In genomic region chr13:44449216-44449830, GRCm38 (mm10) we compare ENCODE assay signal across 9 mouse cellular contexts.
DNase-seq lines count a peak whose midpoint lies in the region; ATAC-seq and TF ChIP-seq lines count a peak whose summit lies in the region.
"Had no signal": no experiment of that assay in that cellular context is flagged by ENCODE, and none has a peak within 500 bp of the region (broad histone marks: within the 10 kb centered on the region; RNA-seq: fewer than 3 reads in every experiment).

No protein-coding gene starts in this region.

- WGBS in heart, adult 2 months, result 33% methylated on average over 1 of the region's 1 CpGs
- WGBS in heart, embryonic 10.5 days, result 71% methylated on average over 1 of the region's 1 CpGs

- TF ChIP-seq CTCF in heart, adult 2 months (IDR thresholded peaks at IDR 0.05), result no peak

- H3K9ac ChIP-seq in heart, adult 2 months (ENCODE audit: low read depth, low read length), result no peak overlapping the region
- H3K9ac ChIP-seq: liver, postnatal 0 days had no signal

- H3K36me3 ChIP-seq in heart, adult 2 months (ENCODE audit: control insufficient read depth, insufficient read depth, low read length), result no peaks in the 10 kb centered on the region
- no peaks in the 10 kb centered on the region for H3K36me3 ChIP-seq in heart, embryonic 10.5 days

- H3K79me2 ChIP-seq in heart, adult 2 months (replicated peaks; ENCODE audit: control insufficient read depth, insufficient read depth, low read length), result no peaks in the 10 kb centered on the region

- no peaks in the 10 kb centered on the region for H3K9me3 ChIP-seq in heart, embryonic 10.5 days

- DNase-seq in heart, adult 2 months, result peak; percentile 47 to 66
- no peak for DNase-seq in heart, embryonic 10.5 days (ENCODE audit: low spot score)
- DNase-seq in adrenal gland, postnatal 10 days, result peak; percentile 73
- peak; percentile 39 for DNase-seq in heart, postnatal 25 days (ENCODE audit: low spot score)
- peak; percentile 86 to 94 for DNase-seq in kidney, postnatal 25 days
- no peak for DNase-seq in urinary bladder, adult 18-20 months (ENCODE audit: low spot score in 2 of 2)
- DNase-seq in T-cell, adult 2 months (ENCODE audit: low spot score), result no peak
- DNase-seq: liver, postnatal 0 days had no signal

- no peaks in the 10 kb centered on the region for H3K27me3 ChIP-seq in heart, adult 2 months (ENCODE audit: control insufficient read depth, insufficient read depth, low read length)
- no peaks in the 10 kb centered on the region for H3K27me3 ChIP-seq in heart, embryonic 10.5 days (ENCODE audit: insufficient read depth, poor library complexity, severe bottlenecking)

- no peak overlapping the region for H3K4me3 ChIP-seq in heart, adult 2 months
- H3K4me3 ChIP-seq in heart, embryonic 10.5 days, result no peak overlapping the region

- no peak overlapping the region for H3K27ac ChIP-seq in heart, adult 2 months
- H3K27ac ChIP-seq in heart, embryonic 10.5 days, result no peak overlapping the region

- no peak for TF ChIP-seq EP300 in heart, adult 2 months (IDR thresholded peaks at IDR 0.05; ENCODE audit: insufficient read depth, low read depth, low read length)

- H3K4me1 ChIP-seq in heart, adult 2 months (ENCODE audit: control insufficient read depth, insufficient read depth, low read length), result no peaks in the 10 kb centered on the region
- H3K4me1 ChIP-seq in heart, embryonic 10.5 days, result peaks cover 23% of the 10 kb centered on the region

- intact Hi-C loops in heart, adult 2 months (cut with DNase I), result no loop called here
- intact Hi-C loops in heart, postnatal 25 days (cut with DNase I), result no loop called here

- ATAC-seq in inflammation-experienced regulatory T-cells, adult 6 months, result no peak
- ATAC-seq: liver, postnatal 0 days had no signal

- TF ChIP-seq POLR2A in heart, adult 2 months (IDR thresholded peaks at IDR 0.05; ENCODE audit: insufficient read depth, low read depth, low read length), result no peak

Comparison
In these comparisons a context has a peak if more than half of its experiments do, and no peak if none do; other contexts are left out.
1. DNase-seq: peak in heart, adult 2 months (2 of 2), adrenal gland, postnatal 10 days (single experiment), heart, postnatal 25 days (single experiment) and kidney, postnatal 25 days (2 of 2); none in heart, embryonic 10.5 days (single experiment), urinary bladder, adult 18-20 months (0 of 2) and T-cell, adult 2 months (single experiment).